Mouse (Mus musculus) stomach, embryonic 16.5 days (tissue): Measurements from ENCODE around the gene Usp44. TPM values are rescaled to one million over a fixed set of nuclear protein-coding genes. Genes with fewer than 3 reads are reported as not detected.

Experiments
- ATAC-seq: fragments of 200-750 bp; cut with Nextera tagmentation; 2 replicates; pipeline ENCODE4 v1.8.0; 2017; ENCODE audit warnings: moderate number of reproducible peaks, moderate TSS enrichment; ENCODE audit not compliant: insufficient read depth, low FRiP score
- H3K27ac ChIP-seq: fragments of 300-500 bp; sonication (generic); 2 replicates; pipeline ENCODE4 v1.5.1; 2014; ENCODE audit warnings: low read length
- H3K27me3 ChIP-seq: fragments of 300-500 bp; sonication (generic); 2 replicates; pipeline ENCODE4 v1.6.1; 2014; ENCODE audit warnings: low read length, control low read depth, mixed read lengths; ENCODE audit not compliant: control insufficient read depth, insufficient read depth
- H3K36me3 ChIP-seq: fragments of 300-500 bp; sonication (generic); 2 replicates; pipeline ENCODE4 v1.6.1; 2014; ENCODE audit warnings: low read length; ENCODE audit not compliant: control insufficient read depth, insufficient read depth
- H3K4me1 ChIP-seq: fragments of 300-500 bp; sonication (generic); 2 replicates; pipeline ENCODE4 v1.6.1; 2014; ENCODE audit warnings: low read length, control low read depth, mixed read lengths; ENCODE audit not compliant: control insufficient read depth, insufficient read depth
- H3K4me2 ChIP-seq: fragments of 300-500 bp; sonication (generic); 2 replicates; pipeline ENCODE4 v1.6.1; 2014; ENCODE audit warnings: low read depth, low read length, mixed read lengths
- H3K4me3 ChIP-seq: fragments of 300-500 bp; sonication (generic); replicated peaks from 2 replicates; pipeline ENCODE4 v1.5.1; 2014; ENCODE audit warnings: mild to moderate bottlenecking, low read length
- H3K9ac ChIP-seq: fragments of 300-500 bp; sonication (generic); 2 replicates; pipeline ENCODE4 v1.6.1; 2014; ENCODE audit warnings: low read length
- H3K9me3 ChIP-seq: fragments of 300-500 bp; sonication (generic); replicated peaks from 2 replicates; pipeline ENCODE4 v1.6.1; 2016; ENCODE audit warnings: low read length, control low read depth; ENCODE audit not compliant: control insufficient read depth
- WGBS: fragments of 180-500 bp; shearing (Covaris S2); extraction: QIAGEN DNeasy Blood & Tissue Kit; methylation state at CpG from one replicate; pipeline ENCODE4 v1.1.7; 2014; 5-methylcytosine and 5-hydroxymethylcytosine counted together
- polyA plus RNA-seq: library from polyadenylated mRNA; unstranded; fragments of >200 nt; fragmentation: Nextera tagmentation; extraction: Ambion mirVana; gene quantifications from 2 replicates; pipeline ENCODE4 v1.2.1, GENCODE M21; 2015

The Usp44 gene
- polyA plus RNA-seq, 1 experiment from 2014 or later, result 0.35 TPM

- no peak for ATAC-seq
- WGBS, result 98% methylated on average over 1 of the region's 1 CpGs
- H3K27ac ChIP-seq, result no peak overlapping the region
- H3K36me3 ChIP-seq, result no peaks in the 10 kb centered on the region
- no peaks in the 10 kb centered on the region for H3K9me3 ChIP-seq
- no peaks in the 10 kb centered on the region for H3K27me3 ChIP-seq
- peaks cover 15% of the 10 kb centered on the region for H3K4me1 ChIP-seq
- no peak overlapping the region for H3K4me3 ChIP-seq
- no peak overlapping the region for H3K4me2 ChIP-seq
- H3K9ac ChIP-seq, result no peak overlapping the region
Measured at GRCm38 (mm10) chr10:93891031-93891430, 59.7 kb downstream of the Usp44 start.

DNA sequence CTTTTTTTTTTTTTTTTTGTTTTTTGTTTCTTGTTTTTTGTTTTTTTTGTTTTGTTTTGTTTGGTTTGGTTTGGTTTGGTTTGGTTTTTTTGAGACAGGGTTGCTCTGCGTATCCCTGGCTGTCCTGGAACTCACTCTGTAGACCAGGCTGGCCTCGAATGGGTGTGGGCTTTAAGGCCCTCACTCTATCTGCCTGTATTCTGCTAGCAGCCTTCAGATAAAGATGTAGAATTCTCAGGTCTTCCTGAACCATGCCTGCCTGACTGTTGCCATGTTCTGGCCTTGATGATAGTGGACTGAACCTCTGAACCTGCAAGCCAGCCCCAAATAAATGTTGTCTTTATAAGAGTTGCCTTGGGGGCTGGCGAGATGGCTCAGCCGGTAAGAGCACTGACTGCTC lies 61.2 kb downstream of the Usp44 start:
- no peaks in the 10 kb centered on the region for H3K36me3 ChIP-seq
- H3K9ac ChIP-seq, result no peak overlapping the region
- no peak overlapping the region for H3K4me2 ChIP-seq
- no peaks in the 10 kb centered on the region for H3K9me3 ChIP-seq
- H3K4me3 ChIP-seq, result no peak overlapping the region
- H3K4me1 ChIP-seq, result peaks cover 15% of the 10 kb centered on the region
- ATAC-seq, result no peak
- 84% methylated on average over 4 of the region's 4 CpGs for WGBS
- H3K27me3 ChIP-seq, result no peaks in the 10 kb centered on the region
- no peak overlapping the region for H3K27ac ChIP-seq

GRCm38 (mm10) chr10:93897043-93897646 lies 65.8 kb downstream of the Usp44 start, which contains the start of gene Metap2:
TSS of gene Metap2 (minus strand) at chr10:93897093.
- H3K4me3 ChIP-seq, result no peak within 1 kb of the TSS
- no peaks in the 10 kb centered on the region for H3K27me3 ChIP-seq
- H3K36me3 ChIP-seq, result no peaks in the 10 kb centered on the region
- H3K4me1 ChIP-seq, result no peaks in the 10 kb centered on the region
- WGBS, result 66% methylated on average over 7 of the region's 7 CpGs
- no peaks in the 10 kb centered on the region for H3K9me3 ChIP-seq
- H3K9ac ChIP-seq, result no peak within 1 kb of the TSS
- H3K27ac ChIP-seq, result no peak within 1 kb of the TSS
- no peak for ATAC-seq
- no peak within 1 kb of the TSS for H3K4me2 ChIP-seq

- Histone ChIP-seq H3K36me3 (no peaks in the 10 kb centered on the region), H3K4me2 (no peak overlapping the region), H3K9ac (no peak overlapping the region), H3K4me1 (no peaks in the 10 kb centered on the region), H3K9me3 (no peaks in the 10 kb centered on the region), H3K27ac (no peak overlapping the region), H3K27me3 (no peaks in the 10 kb centered on the region), H3K4me3 (no peak overlapping the region)
- ATAC-seq, result no peak
- WGBS, result 45% methylated on average over 2 of the region's 2 CpGs
Measured at GRCm38 (mm10) chr10:93899303-93899702, 67.9 kb downstream of the Usp44 start.

GRCm38 (mm10) chr10:93899907-93900306 lies 68.6 kb downstream of the Usp44 start:
- ATAC-seq, result no peak
- H3K9me3 ChIP-seq, result no peaks in the 10 kb centered on the region
- 83% methylated on average over 11 of the region's 11 CpGs for WGBS
- no peak overlapping the region for H3K4me2 ChIP-seq
- H3K27me3 ChIP-seq, result no peaks in the 10 kb centered on the region
- H3K27ac ChIP-seq, result no peak overlapping the region
- H3K4me1 ChIP-seq, result no peaks in the 10 kb centered on the region
- H3K36me3 ChIP-seq, result no peaks in the 10 kb centered on the region
- no peak overlapping the region for H3K4me3 ChIP-seq
- H3K9ac ChIP-seq, result no peak overlapping the region

GRCm38 (mm10) chr10:93907376-93907775 lies 76.0 kb downstream of the Usp44 start:
- no peaks in the 10 kb centered on the region for H3K9me3 ChIP-seq
- H3K36me3 ChIP-seq, result no peaks in the 10 kb centered on the region
- H3K4me3 ChIP-seq, result no peak overlapping the region
- no peak for ATAC-seq
- 61% methylated on average over 10 of the region's 10 CpGs for WGBS
- H3K27me3 ChIP-seq, result no peaks in the 10 kb centered on the region
- H3K9ac ChIP-seq, result no peak overlapping the region
- no peak overlapping the region for H3K27ac ChIP-seq
- no peaks in the 10 kb centered on the region for H3K4me1 ChIP-seq
- no peak overlapping the region for H3K4me2 ChIP-seq

Other genes starting within 250 kb of the Usp44 start
- gene Snrpf, start 241.8 kb upstream of the Usp44 start, polyA plus RNA-seq, result 83.3 and 93.2 TPM in 2 replicates
- 0.39 and 0.74 TPM in 2 replicates for gene Ntn4, start 190.9 kb upstream of the Usp44 start, polyA plus RNA-seq
- 191 TPM in 2 replicates for gene Metap2, start 65.5 kb downstream of the Usp44 start, polyA plus RNA-seq
- gene Vezt, start 204.3 kb downstream of the Usp44 start, polyA plus RNA-seq, result 26.4 and 27.4 TPM in 2 replicates
- gene Fgd6, start 204.4 kb downstream of the Usp44 start, polyA plus RNA-seq, result 3.7 and 3.9 TPM in 2 replicates